Mouse (Mus musculus): ENCODE results near the gene Mrpl33.

The Mrpl33 gene

GRCm38 (mm10) chr5:31640542-31640941 is 43.8 kb downstream of the Mrpl33 start:
- DNase-seq (ENCODE audit: low spot score) = no peak

DNA sequence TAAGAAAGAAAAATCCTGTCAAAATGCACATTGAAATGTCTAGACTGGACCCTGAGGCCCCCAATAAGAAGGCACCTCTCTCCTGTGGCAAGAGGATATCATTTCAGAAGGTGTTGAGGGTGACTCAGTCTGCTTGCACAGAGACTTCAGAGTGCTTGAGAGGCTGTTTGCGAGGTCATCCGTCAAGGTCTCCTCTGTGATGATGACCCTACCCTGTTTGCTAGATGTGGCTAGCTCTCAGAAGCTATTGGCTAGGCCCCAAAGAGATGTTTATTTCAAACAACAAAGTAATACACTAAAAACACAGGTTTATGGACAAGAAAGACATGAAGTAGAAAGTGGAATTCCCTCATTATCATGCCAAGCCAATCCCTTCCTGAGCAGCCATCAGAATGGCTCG is 45.6 kb downstream of the Mrpl33 start:
- DNase-seq (ENCODE audit: low spot score) = no peak

- no peak for DNase-seq (ENCODE audit: low spot score)
Observed at GRCm38 (mm10) chr5:31644272-31644671, 47.5 kb downstream of the Mrpl33 start.

DNA sequence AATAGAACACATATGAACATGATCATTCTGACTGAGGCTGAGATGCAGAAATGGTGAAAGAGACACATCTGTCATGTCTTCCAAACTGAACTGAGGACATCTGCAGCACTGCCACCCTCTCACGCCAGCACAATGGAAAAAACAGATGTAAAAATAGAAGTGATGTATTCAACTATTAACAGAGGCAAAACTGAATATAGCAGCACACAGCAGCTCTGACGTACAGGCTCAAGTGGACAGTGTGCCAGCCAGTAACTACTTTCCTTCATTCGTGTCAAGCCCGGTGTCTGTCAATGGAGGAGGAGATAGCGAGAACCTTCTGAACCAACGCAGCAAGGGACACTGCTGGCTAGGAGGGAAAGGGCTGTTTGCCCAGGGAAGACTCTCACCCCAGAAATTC is 48.1 kb downstream of the Mrpl33 start:
- DNase-seq (ENCODE audit: low spot score) = no peak

GRCm38 (mm10) chr5:31645798-31646197 is 49.1 kb downstream of the Mrpl33 start:
- no peak for DNase-seq (ENCODE audit: low spot score)

DNA sequence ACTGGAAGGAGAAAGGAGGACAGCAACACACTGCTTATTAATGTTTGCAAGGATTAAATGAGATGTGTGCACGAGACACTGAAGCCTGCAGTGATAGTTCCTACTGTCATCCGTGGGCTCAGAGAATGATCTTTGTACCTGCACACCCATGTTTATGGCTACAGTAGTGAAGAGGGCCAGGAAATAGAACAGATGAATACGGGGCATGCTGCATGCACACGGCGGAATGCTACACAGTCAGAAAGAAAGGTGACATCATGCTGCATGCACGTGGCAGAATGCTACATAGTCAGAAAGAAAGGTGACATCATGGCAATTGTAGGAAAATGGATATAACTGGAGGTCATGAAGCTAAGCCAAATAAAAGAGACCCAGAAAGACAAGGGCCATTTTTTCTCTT is 49.8 kb downstream of the Mrpl33 start:
- no peak for DNase-seq (ENCODE audit: low spot score)

DNA sequence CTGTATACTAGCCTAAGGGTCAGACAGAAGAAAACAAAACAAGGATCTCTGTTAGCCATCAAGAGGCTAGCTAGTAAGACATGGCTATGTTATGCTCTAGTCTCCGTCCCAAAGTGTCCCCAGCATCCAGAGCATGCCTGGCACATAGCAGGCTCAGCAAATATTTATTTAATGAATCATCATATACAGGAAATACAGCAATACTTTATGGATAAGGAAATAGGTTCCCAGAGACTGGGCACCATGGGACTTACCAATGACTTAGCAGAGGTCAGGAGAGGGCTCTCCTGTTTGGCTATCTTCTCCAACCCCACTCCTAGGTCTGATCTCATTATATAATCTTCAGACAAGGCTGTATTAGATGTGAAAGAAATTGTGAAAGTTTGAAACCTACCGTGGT is 50.6 kb downstream of the Mrpl33 start:
- DNase-seq (ENCODE audit: low spot score) = no peak

GRCm38 (mm10) chr5:31650518-31651288 is 54.0 kb downstream of the Mrpl33 start:
- DNase-seq (ENCODE audit: low spot score) = no peak

DNA sequence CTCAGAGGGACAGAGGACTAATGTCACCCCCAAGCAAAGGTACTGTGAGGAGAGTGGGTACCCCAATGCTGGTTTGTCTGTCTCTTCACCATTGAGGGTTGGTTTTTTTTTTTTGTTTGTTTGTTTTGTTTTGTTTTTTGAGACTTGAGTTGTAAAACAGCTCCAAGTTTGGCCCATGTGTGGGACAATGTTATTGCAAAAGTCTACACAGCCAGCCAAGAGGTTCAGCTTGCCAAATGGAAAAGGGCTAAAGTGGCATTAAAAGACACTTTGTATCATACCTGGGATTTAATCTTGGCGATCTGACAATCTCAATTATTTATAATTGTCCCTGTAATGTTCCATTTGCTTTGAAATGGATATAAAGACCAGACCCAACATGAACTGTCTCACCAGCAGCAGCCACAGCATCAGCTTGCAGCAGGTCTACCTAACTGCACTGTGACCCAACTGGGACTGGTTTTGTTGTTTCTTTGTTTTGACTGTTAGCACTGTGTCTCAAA is 59.0 kb downstream of the Mrpl33 start:
- no peak for DNase-seq (ENCODE audit: low spot score)

GRCm38 (mm10) chr5:31666176-31666575 is 69.4 kb downstream of the Mrpl33 start:
- DNase-seq (ENCODE audit: low spot score) = no peak

DNA sequence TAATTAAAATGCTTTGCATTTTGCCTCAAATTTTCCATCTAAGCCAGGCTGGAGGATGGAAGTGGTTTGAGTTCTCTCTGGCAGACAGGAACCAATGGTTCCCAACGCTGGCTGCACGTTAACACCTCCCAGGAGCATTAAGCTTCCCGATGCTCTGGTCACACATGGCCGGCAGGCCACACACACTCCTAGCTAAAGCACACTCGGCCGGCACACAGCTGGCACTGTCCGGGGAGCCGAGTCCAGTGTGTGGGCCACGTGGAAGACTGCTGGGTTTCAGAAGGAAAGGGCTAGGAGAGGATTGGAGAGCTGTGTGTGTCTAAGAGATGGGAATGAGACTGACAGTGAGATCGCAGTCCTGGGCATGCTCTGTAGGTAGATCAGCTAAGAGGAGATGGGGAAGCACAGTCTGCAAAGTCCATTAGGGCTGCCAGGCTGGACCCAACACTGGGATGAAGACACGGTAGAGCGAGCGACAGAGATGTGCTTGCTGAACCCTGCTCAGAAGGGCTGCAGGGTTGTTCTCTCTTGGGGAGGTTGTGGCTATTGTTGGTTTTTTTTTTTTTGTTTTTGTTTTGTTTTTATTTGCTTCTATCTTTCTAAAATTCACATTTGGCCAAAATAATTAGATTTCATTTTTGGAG is 71.7 kb downstream of the Mrpl33 start:
- no peak for DNase-seq (ENCODE audit: low spot score)

DNA sequence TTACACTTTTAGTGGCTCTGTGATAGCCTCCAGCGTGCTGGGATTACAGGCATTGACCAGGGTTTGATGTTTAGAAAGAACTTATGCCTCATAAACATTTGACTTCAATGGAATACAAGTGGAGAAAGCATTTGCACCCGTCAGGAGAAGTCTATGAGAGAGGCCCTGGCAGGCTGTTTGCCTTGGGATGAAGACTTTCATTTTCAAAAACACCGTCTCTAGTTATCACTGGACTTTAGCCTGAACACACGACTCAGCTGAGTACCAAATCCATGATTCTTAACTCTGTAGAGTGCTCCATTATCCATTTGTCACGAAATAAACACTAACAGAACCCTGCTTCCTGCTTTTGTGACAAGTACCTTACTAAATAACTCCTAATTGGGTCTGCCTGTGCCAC is 73.2 kb downstream of the Mrpl33 start:
- no peak for DNase-seq (ENCODE audit: low spot score)

- no peak for DNase-seq (ENCODE audit: low spot score)
Observed at GRCm38 (mm10) chr5:31671137-31671536, 74.4 kb downstream of the Mrpl33 start.

DNA sequence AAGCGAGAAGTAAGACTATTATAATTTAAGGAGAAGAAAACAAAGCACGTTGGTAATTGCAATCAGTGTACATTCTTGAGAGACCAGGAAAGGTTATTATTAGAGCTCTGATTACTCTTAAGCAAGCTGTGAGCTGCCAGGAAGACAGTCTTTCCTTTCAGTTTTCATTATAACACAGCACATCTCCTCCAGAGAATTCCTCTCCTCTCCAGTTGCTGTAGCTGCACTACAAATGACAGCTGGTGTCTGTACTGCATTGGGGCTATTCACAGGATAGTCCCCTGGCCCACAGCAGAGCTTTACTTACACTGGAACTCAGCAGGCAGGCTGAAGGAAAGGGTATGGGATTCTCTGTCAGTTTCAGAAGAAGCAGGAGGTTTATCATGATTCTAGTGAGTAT is 76.7 kb downstream of the Mrpl33 start:
- DNase-seq (ENCODE audit: low spot score) = no peak

DNA sequence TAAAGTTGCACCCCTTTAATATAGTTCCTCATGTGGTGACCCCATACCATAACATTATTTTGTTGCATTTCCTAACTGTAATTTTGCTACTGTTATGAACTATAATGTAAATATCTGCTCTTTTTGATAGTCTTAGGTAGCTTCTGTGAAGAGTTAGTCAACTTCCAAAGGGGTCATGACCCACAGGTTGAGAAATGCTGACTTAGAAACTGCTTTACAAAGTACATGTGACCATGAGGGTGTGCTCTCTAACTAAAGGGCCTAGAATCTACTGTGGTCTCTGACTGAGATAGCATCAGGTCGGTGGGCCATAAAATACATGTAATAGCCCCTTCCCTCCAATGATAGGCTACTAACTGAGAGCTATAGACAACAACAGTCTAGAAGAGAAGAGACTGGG is 81.3 kb downstream of the Mrpl33 start:
- DNase-seq (ENCODE audit: low spot score) = no peak

GRCm38 (mm10) chr5:31680183-31680582 is 83.4 kb downstream of the Mrpl33 start:
- no peak for DNase-seq (ENCODE audit: low spot score)

- no peak for DNase-seq (ENCODE audit: low spot score)
Observed at GRCm38 (mm10) chr5:31682305-31682704, 85.6 kb downstream of the Mrpl33 start.

DNA sequence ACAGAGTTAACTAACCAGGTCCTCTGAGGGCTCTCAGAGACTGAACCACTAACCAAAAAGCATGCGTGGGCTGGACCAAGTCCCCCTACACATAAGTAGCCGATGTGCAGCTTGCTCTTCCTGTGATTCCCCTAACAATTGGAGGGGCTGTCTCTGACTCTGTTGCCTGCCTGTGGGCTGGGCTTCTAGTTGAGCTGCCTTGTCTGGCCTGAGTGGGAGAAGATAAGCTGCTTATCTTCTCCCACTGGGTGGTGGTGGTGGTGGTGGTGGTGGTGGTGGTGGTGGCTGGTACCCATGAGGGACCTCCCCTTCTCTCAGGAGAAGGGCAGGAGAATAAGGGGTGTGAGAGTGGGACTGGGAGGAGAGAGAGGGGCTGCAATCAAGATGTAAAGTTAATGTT is 89.3 kb downstream of the Mrpl33 start:
- DNase-seq (ENCODE audit: low spot score) = no peak

GRCm38 (mm10) chr5:31687972-31688371 is 91.2 kb downstream of the Mrpl33 start:
- no peak for DNase-seq (ENCODE audit: low spot score)

DNA sequence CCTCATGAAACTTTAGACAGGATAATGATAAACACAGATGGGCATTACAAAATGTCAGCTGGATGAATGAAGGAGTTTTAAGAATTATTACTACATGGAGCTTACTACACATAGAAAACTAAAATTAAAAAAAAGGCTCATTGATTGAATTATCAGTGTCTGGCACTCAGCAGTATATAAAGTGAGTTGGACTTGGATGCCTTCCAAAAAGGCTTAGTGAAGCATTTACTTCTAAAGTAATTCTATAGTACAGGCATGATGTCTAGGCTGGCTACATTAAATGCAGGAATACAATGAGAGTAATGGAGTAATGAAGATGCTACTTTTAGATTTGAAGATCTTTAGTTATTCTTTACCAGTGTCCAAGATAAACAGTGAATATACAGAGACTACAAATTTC is 96.5 kb downstream of the Mrpl33 start:
- no peak for DNase-seq (ENCODE audit: low spot score)

GRCm38 (mm10) chr5:31696971-31697643 is 100.4 kb downstream of the Mrpl33 start, which contains the start of gene Rbks:
TSS of gene Rbks (minus strand) at chr5:31697627.
- no peak for DNase-seq (ENCODE audit: low spot score)

DNA sequence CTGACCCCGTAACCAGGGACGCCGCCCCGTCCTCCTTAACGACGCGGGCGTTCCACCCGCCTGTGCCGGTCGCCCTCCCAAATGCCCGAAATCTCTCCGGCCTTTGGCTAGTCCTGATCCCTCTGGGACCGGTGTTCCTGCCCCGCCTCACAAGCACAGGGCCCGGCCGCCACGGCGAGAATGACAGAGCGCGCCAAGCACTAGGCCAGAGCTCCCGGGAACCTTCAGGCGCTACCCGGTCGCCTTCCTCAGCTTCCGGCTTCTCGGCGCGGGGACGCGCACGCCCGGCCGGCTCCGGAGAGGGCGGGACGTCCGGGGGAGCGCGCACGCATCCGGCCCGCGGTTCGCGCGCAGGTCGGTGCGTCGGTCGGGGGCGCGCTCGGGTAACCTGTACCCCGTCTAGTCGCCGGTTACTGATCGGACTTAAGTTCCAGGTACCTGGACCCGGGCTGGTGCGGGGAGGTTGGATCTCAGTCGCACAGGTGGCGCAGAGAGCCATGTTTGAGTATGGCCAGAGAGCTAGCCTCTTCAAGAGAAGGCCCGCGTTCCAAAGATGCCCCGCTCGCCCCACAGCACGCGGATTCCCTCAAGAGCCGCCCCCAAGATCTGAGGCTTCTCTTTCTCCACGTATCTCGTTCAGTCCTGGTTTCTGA is 101.0 kb downstream of the Mrpl33 start, which contains the start of gene Babam2:
TSS of gene Babam2 (plus strand) at position 41 of the 653 bp plus-strand sequence.
- peak; percentile 89 for DNase-seq (ENCODE audit: low spot score)
